Mouse (Mus musculus): ENCODE measurements around the gene Agbl4.

GRCm38 (mm10) chr4:110916061-110916460 is 518.6 kb downstream of the Agbl4 start:
- no peak for TF ChIP-seq USF1 (IDR thresholded peaks at IDR 0.05; ENCODE audit: low read depth)
- TF ChIP-seq POLR2A (IDR thresholded peaks at IDR 0.05; ENCODE audit: insufficient read length, low read depth), result no peak
- no peak for TF ChIP-seq MAX (IDR thresholded peaks at IDR 0.05; ENCODE audit: low read depth)
